Mouse (Mus musculus) retina, adult 2 months (tissue): ENCODE data around the gene Sesn3.
"Not testable (repeated sequence)": the region's sequence is repeated elsewhere in the genome, so short reads cannot be mapped to it uniquely, and the experiment has no call there.

Source experiments
- DNase-seq: peaks from one replicate; pipeline ENCODE4 v3.0.0-alpha.2; 2012; ENCODE audit warnings: low read depth, low spot score

The Sesn3 gene

DNA sequence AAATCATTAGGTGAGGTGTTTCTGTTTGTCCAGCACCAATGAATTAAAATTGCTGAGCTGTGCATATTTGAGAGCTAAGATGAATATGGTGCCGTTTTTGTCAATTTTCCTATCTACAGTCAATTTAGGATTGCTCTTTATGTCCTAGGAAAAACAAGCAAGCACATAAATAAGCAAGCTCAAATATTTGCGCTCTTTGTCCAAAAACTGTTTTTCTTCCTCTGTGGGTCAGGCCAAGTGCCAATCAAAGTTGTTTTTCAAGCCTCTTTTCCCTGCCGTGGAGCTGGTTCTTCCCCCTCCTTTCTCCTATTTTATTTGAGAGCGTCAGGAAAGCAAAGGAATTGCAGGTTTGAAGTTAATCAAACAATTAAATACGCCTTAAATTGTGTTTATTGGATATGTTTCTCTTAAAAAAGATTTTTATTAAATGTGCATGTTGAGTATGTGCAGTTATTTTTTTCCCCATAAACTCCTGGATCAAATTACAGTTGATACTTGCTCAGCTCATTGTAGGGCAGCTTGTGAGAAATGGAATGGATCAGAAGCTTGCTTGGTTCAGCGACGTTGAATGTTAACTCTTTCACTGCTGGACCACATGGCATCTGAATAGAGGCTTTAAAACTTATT is 2.6 kb downstream of the Sesn3 start:
- DNase-seq = no peak

DNA sequence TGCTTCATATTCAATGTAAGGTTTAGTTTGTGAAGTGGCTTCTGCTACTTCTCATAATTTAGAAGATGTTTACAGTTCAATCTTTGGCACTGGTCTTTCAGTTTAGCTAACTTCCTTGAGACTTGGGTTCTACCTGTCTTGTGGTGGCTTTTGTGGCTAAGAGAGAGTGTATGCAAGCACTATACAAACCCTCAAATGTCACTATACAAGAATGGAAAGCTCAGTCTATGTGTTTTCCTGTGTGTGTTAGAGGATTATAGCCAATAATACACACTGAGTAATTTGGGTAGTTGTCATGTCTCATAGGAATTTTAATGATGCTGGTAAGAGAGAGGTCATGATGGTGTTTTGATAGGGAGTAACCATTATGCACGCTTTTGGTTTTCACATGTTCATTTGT is 5.8 kb downstream of the Sesn3 start:
- DNase-seq = no peak

DNA sequence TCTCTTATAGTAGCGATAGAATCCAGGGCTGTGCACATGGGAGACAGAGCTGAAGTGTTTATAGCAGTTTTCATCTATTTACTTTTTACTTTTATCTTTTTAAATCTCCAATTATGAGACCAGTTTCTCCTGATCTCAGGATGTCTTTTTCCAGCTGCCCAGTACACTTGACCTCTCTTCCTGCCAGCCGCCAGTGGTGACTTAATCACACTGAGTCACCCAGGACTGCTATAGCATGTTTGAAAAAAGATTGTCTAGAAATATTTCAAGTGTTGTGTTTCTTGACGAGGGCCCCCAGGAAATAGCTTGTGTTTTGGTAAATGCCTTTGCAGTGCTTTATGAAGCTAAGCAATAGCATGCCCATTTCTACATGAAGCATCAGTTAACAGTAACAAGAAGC is 10.2 kb downstream of the Sesn3 start:
- DNase-seq = no peak

DNA sequence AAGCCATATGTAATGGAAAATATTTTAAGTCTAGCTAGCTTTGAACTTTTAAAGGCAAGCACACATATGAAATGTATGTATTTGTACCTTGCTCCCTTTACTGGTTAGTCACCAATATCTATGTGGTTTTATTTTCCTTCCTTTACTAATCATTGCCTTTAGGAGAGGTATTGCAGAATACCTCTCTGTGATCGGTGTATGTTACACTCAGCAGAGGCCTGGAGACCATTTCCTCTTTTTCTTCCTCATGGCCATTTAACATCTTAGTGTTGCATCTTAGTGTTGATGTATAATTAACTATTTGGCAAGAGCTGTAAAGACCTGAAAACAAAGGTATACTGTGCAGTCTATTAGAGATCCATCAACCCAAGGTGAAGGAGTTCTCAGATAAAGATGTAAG is 12.4 kb downstream of the Sesn3 start:
- DNase-seq = no peak

DNA sequence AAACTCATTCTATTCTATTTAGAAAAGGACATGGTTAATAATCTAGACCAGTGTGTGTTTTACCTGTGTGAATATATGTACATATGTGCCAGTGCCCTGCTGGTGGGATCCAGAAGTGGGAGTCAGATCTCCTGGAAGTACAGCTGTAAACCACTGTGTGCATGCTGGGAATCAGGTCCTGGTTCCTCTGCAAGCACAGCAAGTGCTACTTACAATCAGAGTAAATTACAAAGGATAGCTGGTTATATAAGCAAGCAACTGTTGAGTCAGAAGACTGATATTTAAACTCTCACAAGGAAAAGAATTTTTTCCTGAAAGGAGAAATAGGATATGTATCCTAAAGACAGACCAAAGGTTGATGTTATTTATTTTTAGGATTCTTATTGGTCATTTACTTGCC is 13.6 kb downstream of the Sesn3 start:
- DNase-seq = no peak

- DNase-seq = no peak
Observed at GRCm38 (mm10) chr9:14293866-14294265, 19.0 kb downstream of the Sesn3 start.

- DNase-seq = no peak
Observed at GRCm38 (mm10) chr9:14295680-14296440, 21.0 kb downstream of the Sesn3 start.

DNA sequence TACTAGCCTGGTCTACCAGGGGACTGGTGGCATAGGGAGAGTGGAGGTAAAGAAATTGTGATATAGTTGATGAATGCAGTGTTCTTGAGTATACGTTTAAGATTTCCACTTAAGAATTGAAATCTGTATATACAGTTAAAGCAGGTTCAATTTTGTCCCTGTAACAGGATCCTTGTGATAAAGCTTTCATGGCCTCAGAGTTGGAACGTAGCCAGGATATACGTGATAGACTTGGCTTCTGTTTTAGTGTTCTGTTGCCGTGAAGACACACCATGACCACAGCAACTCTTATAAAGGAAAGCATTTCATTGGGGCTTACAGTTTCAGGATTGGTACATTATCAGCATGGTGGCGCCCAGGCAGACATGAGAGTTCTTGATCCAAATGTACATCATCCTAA is 22.3 kb downstream of the Sesn3 start:
- DNase-seq = no peak

GRCm38 (mm10) chr9:14299819-14300218 is 25.0 kb downstream of the Sesn3 start:
- DNase-seq = no peak

DNA sequence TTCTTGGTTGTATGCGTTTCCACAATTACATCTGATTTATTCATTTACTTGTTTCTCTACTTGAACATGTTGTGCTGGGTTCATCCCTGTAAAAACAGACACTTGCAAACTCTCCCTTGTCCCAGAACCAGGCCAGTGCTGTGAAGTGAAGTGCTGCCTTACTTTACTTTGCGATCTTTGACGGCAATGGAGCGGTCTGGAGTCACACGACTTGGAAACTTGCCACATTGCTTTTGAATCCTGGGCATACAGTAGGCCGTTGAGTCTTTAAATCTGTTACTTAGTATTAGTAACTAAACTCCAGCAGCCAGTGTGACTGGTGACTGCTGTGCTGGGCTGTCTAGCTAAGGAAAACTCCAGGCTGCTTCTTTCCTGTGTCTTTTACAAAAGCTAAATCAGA is 25.9 kb downstream of the Sesn3 start:
- DNase-seq = no peak

GRCm38 (mm10) chr9:14304262-14304968 is 29.5 kb downstream of the Sesn3 start:
- no peak for DNase-seq

DNA sequence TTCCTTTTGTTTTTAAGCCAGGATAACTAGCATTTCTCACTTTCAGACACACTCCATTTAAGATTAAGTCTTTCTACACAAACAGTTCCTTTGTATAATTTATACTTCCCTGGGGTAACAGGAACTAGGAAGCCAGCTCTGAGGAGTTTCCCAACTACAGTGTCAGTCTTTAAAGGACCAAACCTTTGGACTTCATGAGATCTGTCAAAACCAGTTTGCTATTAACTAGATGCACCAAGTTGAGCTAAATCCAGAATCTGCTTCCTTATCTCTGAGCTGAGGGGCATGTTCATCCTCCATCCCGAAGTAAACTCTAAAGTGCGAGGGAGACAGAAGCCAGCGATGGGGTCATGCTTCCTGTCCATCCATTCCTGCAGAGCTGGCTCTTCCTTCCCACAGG is 32.5 kb downstream of the Sesn3 start:
- DNase-seq = no peak

GRCm38 (mm10) chr9:14313968-14314367 is 39.1 kb downstream of the Sesn3 start:
- no peak for DNase-seq

- no peak for DNase-seq
Observed at GRCm38 (mm10) chr9:14314477-14314876, 39.6 kb downstream of the Sesn3 start.

DNA sequence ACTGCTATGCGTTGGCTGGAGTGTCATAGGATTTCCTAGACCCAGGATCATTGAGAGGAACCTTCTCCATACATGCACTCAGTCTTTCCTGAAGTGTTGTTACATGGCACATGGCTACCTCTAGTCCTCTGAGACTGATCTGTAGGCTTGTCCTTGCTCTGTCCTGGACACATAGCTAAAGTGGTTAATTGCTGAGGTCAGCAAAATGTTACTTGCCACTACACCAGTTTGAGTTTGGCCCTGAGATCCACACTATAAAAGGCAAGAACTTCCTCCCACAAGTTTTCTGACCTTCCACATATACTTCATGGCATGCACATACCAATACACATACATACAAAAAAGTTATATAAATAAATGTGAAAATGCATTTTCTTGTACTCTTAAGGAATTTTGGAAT is 41.8 kb downstream of the Sesn3 start:
- DNase-seq = no peak

GRCm38 (mm10) chr9:14335829-14336228 is 61.0 kb downstream of the Sesn3 start:
- DNase-seq = no peak

DNA sequence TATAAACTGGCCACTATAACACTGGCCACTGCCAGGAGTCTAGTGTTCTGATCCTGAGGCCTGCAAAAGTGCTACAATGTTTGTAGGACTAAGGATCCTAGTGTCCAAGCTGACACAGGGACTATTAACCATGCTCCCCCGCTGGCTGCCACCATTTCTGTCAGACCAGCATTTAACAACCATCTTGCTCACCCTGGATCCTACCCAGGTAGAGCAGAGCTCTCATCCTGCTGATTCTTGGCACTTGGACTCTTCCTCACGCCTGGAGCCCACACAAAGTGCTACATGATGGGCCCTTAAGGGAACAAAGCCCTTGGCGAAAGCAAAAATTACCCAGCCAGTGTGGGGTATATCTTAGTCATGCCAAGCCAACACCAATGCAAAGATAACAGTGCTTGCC is 62.0 kb downstream of the Sesn3 start:
- no peak for DNase-seq

DNA sequence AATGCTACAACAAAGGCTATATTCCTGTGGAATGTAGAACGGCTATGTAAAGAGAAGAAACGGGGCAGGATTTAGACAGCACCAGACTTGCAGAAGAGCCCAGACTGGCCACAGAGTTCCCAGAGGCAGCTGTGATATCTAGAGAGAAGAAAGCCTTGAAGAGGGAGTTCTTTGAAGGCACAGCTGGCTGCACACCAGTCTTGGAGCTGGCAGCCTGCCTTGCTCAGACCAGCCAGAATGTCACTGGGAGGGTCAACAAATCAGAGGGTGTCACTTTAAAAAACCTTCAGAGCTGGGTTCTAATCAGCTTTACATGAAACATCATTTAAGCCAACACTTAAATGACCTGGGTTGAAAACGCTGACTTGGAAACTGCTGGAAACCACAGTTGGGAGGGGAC is 63.8 kb downstream of the Sesn3 start:
- no peak for DNase-seq

DNA sequence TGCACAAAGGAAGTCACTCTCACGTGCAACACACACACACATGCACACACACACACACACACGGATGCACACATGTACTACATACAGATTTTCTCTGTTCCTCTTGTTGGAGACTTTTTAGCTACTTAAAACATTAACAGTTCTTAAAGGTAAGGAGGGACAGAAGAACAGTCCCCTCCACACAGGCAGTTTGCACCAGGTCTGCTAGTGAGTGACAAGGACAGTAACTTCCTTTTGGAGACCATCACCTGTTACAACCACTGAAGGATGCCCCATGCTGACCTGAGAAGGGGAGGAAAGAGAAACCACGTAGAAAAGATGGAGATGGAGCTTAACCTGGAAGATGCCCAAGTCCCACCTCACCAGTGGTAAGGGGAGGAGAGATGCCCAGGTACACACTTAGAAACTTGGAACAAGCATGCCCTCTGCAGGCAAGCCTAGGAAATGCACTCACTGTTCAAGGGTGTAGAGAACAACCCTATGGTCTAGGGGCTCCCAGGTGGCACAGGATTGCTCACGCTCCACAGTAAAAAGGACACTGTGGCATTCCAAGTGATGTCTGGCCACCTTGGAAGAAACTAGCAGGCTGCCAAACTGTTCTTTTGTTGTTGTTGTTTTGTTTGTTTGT is 67.3 kb downstream of the Sesn3 start:
- peak; percentile 51 for DNase-seq

GRCm38 (mm10) chr9:14345866-14346265 is 71.0 kb downstream of the Sesn3 start:
- not testable (repeated sequence) for DNase-seq

- no peak for DNase-seq
Observed at GRCm38 (mm10) chr9:14348416-14348815, 73.5 kb downstream of the Sesn3 start.

DNA sequence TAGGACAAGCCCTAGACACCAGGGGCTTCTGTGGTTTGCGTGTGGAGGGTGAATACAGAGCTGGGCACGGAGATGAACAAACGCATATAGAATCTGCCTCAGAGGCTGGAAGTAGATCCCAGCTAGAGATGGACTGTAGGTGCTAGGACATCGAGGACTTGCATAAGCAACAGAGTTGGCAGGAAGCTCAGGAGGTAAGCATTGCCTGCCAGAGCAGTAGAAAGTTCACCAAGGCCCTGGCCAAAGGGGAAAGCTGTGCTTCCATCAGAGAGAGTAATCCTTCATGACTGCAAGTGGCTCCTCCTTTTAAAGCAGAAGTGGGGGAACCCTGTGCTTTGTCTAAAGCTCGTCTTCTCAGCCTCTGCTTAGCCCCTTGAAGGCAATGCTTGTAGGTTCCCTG is 74.5 kb downstream of the Sesn3 start:
- DNase-seq = no peak
